Mouse (Mus musculus) ES-E14 (cell line): Measurements from ENCODE around the gene Gch1.

ENCODE experiments used
- CHD2 ChIP-seq: IDR thresholded peaks from 2 replicates; pipeline ENCODE4 v1.6.1; 2014; ENCODE audit warnings: mild to moderate bottlenecking, low read depth, low read length, inconsistent platforms
- HCFC1 ChIP-seq: IDR thresholded peaks from 2 replicates; pipeline ENCODE4 v1.6.1; 2012; ENCODE audit warnings: low read length, inconsistent platforms, borderline replicate concordance; ENCODE audit not compliant: insufficient read depth
- MAFK ChIP-seq: IDR thresholded peaks from 2 replicates; pipeline ENCODE4 v1.6.1; 2014; ENCODE audit warnings: mild to moderate bottlenecking, low read depth, low read length, inconsistent platforms; ENCODE audit not compliant: insufficient read depth
- ZC3H11A ChIP-seq: IDR thresholded peaks from 2 replicates; pipeline ENCODE4 v1.6.1; 2012; ENCODE audit warnings: low read depth, mild to moderate bottlenecking, inconsistent platforms, low read length, borderline replicate concordance
- ZNF384 ChIP-seq: IDR thresholded peaks from 2 replicates; pipeline ENCODE4 v1.6.1; 2012; ENCODE audit warnings: low read depth, low read length, inconsistent platforms

DNA sequence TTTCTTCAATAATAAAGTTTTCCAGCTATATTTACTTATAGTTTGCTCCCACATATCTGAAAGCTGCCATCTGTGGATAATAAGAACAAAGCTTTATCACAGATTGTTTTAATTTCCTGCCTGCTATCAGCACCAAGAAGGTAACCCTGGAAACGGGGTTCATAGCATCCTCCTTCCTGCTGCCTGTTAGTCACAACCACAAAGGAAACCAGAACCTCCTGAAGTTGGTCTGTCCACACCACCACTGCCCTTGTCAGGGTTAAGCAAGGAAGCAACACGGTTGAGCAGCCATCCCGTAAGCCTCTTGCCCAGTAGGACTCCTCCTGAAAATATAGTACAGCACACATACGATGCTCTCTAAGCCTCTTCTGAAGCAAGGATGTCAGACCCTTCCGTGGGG lies 17.1 kb downstream of the Gch1 start:
- TF ChIP-seq MAFK (no peak), CHD2 (no peak), ZNF384 (no peak), HCFC1 (no peak), ZC3H11A (no peak)
